Mouse (Mus musculus) G1E (cell line): ENCODE measurements around the gene Dnajc11.

ENCODE experiments used
- CTCF ChIP-seq: IDR thresholded peaks from 2 replicates; pipeline ENCODE4 v1.5.1; 2012; ENCODE audit warnings: low read depth, low read length, inconsistent platforms, mixed read lengths
- GATA1 ChIP-seq: IDR thresholded peaks from 2 replicates; pipeline ENCODE4 v1.6.1; 2012; ENCODE audit warnings: borderline replicate concordance, low read length, inconsistent platforms, mixed read lengths
- TAL1 ChIP-seq: conservative IDR thresholded peaks from 2 replicates; pipeline ENCODE4 v1.6.1; 2012; ENCODE audit warnings: low read depth, low read length, inconsistent platforms, mixed read lengths

GRCm38 (mm10) chr4:151902689-151903241 lies 30.7 kb upstream of the Dnajc11 start:
- TF ChIP-seq GATA1: no peak
- TF ChIP-seq CTCF: no peak
- TF ChIP-seq TAL1: no peak
